In the genomic region with DNA sequence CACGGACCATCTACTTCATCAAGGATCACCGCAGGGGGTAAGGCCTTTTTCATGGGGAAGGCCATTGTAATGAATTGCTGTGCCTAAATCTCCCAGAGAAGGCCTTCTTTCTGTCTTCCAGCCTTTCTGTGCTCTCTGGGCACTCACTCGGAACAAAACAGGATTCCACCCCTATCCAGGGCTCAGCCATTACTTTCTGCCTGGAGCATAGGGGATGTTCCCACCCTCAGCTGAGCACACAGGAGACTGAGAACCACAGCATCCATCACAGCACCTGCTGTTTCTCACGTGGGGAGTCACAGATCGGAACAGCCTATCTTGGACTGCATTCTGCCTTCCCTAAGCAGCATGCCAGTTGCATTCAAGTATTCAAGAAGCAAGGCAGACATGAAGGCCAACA, we compare ENCODE assay signal across 20 mouse cellular contexts.
DNase-seq lines count a peak whose midpoint lies in the region; ATAC-seq lines count a peak whose summit lies in the region.
"Had no signal": no experiment of that assay in that cellular context is flagged by ENCODE, and none has a peak within 500 bp of the region (broad histone marks: within the 10 kb centered on the region; RNA-seq: fewer than 3 reads in every experiment).

No protein-coding gene starts in this region.

- no peak overlapping the region for H3K27ac ChIP-seq in neural tube, embryonic 12.5 days
- no peak overlapping the region for H3K27ac ChIP-seq in neural tube, embryonic 14.5 days (ENCODE audit: low read depth, low read length)
- H3K27ac ChIP-seq: embryonic facial prominence, embryonic 10.5 days; embryonic facial prominence, embryonic 12.5 days; forebrain, embryonic 13.5 days; forebrain, embryonic 15.5 days had no signal

- H3K4me1 ChIP-seq in megakaryocyte, embryonic 14.5 days, result no peaks in the 10 kb centered on the region
- H3K4me1 ChIP-seq in neural tube, embryonic 12.5 days, result no peaks in the 10 kb centered on the region
- H3K4me1 ChIP-seq in neural tube, embryonic 14.5 days (ENCODE audit: control insufficient read depth, insufficient read depth, low read length), result no peaks in the 10 kb centered on the region
- H3K4me1 ChIP-seq: embryonic facial prominence, embryonic 10.5 days; embryonic facial prominence, embryonic 12.5 days; forebrain, embryonic 13.5 days; forebrain, embryonic 15.5 days had no signal

- H3K4me3 ChIP-seq in megakaryocyte, embryonic 14.5 days (replicated peaks), result peak overlapping the region; percentile 15
- no peak overlapping the region for H3K4me3 ChIP-seq in neural tube, embryonic 12.5 days
- H3K4me3 ChIP-seq in neural tube, embryonic 14.5 days (ENCODE audit: low read depth, low read length), result no peak overlapping the region
- H3K4me3 ChIP-seq: embryonic facial prominence, embryonic 10.5 days; embryonic facial prominence, embryonic 12.5 days; forebrain, embryonic 13.5 days; forebrain, embryonic 15.5 days had no signal

- no peak for DNase-seq in neural tube, embryonic 10.5 days (ENCODE audit: extremely low spot score, low spot score)
- DNase-seq in ZHBTc4 (ENCODE audit: low read depth, low spot score) (peak; percentile 4), liver (no peak)
- no peak for DNase-seq in kidney, adult 8-10 months
- DNase-seq: adrenal gland, adult 2 months; adrenal gland, postnatal 10 days; adrenal gland, postnatal 25 days; cerebellum, adult 11-12 months; cerebellum, adult 2 months; cerebellum, adult 9-10 months; cerebellum, postnatal 25 days; forebrain, postnatal 0 days had no signal

- no peak overlapping the region for H3K4me2 ChIP-seq in neural tube, embryonic 12.5 days (replicated peaks)
- no peak overlapping the region for H3K4me2 ChIP-seq in neural tube, embryonic 14.5 days (ENCODE audit: low read depth, low read length)
- H3K4me2 ChIP-seq: embryonic facial prominence, embryonic 12.5 days; forebrain, embryonic 13.5 days; forebrain, embryonic 15.5 days had no signal

- H3K36me3 ChIP-seq in megakaryocyte, embryonic 14.5 days (replicated peaks; ENCODE audit: low read length), result no peaks in the 10 kb centered on the region
- no peaks in the 10 kb centered on the region for H3K36me3 ChIP-seq in neural tube, embryonic 12.5 days
- no peaks in the 10 kb centered on the region for H3K36me3 ChIP-seq in neural tube, embryonic 14.5 days (ENCODE audit: control insufficient read depth, insufficient read depth, low read length)
- H3K36me3 ChIP-seq: embryonic facial prominence, embryonic 10.5 days; embryonic facial prominence, embryonic 12.5 days; forebrain, embryonic 15.5 days had no signal

- WGBS in neural tube, embryonic 12.5 days, result 59% methylated on average over 5 of the region's 5 CpGs
- 45% methylated on average over 5 of the region's 5 CpGs for WGBS in neural tube, embryonic 14.5 days

- ATAC-seq in megakaryocyte, adult 5-6 weeks (ENCODE audit: poor library complexity, severe bottlenecking), result no peak
- peak; percentile 65 for ATAC-seq in neural tube, embryonic 12.5 days (ENCODE audit: low FRiP score, low read depth)
- peak; percentile 51; the same call in 1 of the 2 replicates for ATAC-seq in neural tube, embryonic 14.5 days (ENCODE audit: low read depth)
- ATAC-seq: forebrain, embryonic 13.5 days; forebrain, embryonic 15.5 days; forebrain, postnatal 0 days had no signal

- H3K9me3 ChIP-seq in megakaryocyte, embryonic 14.5 days, result 0 out of 2 replicates have a peak, but pooled peaks cover 3% of the 10 kb centered on the region
- no peaks in the 10 kb centered on the region for H3K9me3 ChIP-seq in neural tube, embryonic 12.5 days
- H3K9me3 ChIP-seq in neural tube, embryonic 14.5 days (ENCODE audit: control insufficient read depth, low read length), result no peaks in the 10 kb centered on the region
- H3K9me3 ChIP-seq: embryonic facial prominence, embryonic 10.5 days; embryonic facial prominence, embryonic 12.5 days; forebrain, embryonic 13.5 days; forebrain, embryonic 15.5 days had no signal

- no peak overlapping the region for H3K9ac ChIP-seq in neural tube, embryonic 12.5 days
- H3K9ac ChIP-seq in neural tube, embryonic 14.5 days (replicated peaks; ENCODE audit: low read depth, low read length), result no peak overlapping the region
- H3K9ac ChIP-seq: embryonic facial prominence, embryonic 12.5 days; forebrain, embryonic 13.5 days; forebrain, embryonic 15.5 days; forebrain, postnatal 0 days had no signal

- H3K27me3 ChIP-seq in megakaryocyte, embryonic 14.5 days (replicated peaks), result no peaks in the 10 kb centered on the region
- no peaks in the 10 kb centered on the region for H3K27me3 ChIP-seq in neural tube, embryonic 12.5 days (replicated peaks)
- H3K27me3 ChIP-seq in neural tube, embryonic 14.5 days (ENCODE audit: control insufficient read depth, insufficient read depth, low read length), result no peaks in the 10 kb centered on the region
- H3K27me3 ChIP-seq: embryonic facial prominence, embryonic 12.5 days; forebrain, embryonic 13.5 days; forebrain, embryonic 15.5 days had no signal
